ENCODE assay signal across 8 mouse cellular contexts in genomic region chr15:78409570-78410052, GRCm38 (mm10). TPM values are rescaled to one million over a fixed set of nuclear protein-coding genes. Genes with fewer than 3 reads are reported as not detected.
DNase-seq lines count a peak whose midpoint lies in the region; ATAC-seq and TF ChIP-seq lines count a peak whose summit lies in the region.

No protein-coding gene starts in this region.

- peak overlapping the region; percentile 77 for H3K4me3 ChIP-seq in E14TG2a.4 (replicated peaks; ENCODE audit: low read length)
- H3K4me3 ChIP-seq in embryonic facial prominence, embryonic 11.5 days (ENCODE audit: low read depth, low read length), result peak overlapping the region; percentile 17; the same call in 1 of the 2 replicates
- H3K4me3 ChIP-seq in intestine, postnatal 0 days (ENCODE audit: low read depth, low read length), result no peak overlapping the region
- peak overlapping the region; percentile 43 for H3K4me3 ChIP-seq in liver, embryonic 13.5 days (replicated peaks)

- peaks cover 33% of the 10 kb centered on the region for H3K36me3 ChIP-seq in E14TG2a.4 (ENCODE audit: insufficient read depth, low read length)
- H3K36me3 ChIP-seq in embryonic facial prominence, embryonic 11.5 days (replicated peaks; ENCODE audit: control insufficient read depth, insufficient read depth, low read depth, low read length), result no peaks in the 10 kb centered on the region
- peaks cover 5% of the 10 kb centered on the region; the same call in 1 of the 2 replicates for H3K36me3 ChIP-seq in intestine, postnatal 0 days (ENCODE audit: control insufficient read depth, insufficient read depth)
- peaks cover 37% of the 10 kb centered on the region for H3K36me3 ChIP-seq in liver, embryonic 13.5 days

- no peak overlapping the region for H3K9ac ChIP-seq in embryonic facial prominence, embryonic 11.5 days (replicated peaks; ENCODE audit: low read length)
- H3K9ac ChIP-seq in intestine, postnatal 0 days (ENCODE audit: low read depth, low read length), result no peak overlapping the region
- peak overlapping the region; percentile 76 for H3K9ac ChIP-seq in liver, embryonic 13.5 days

- H3K9me3 ChIP-seq in E14TG2a.4 (ENCODE audit: low read length), result no peaks in the 10 kb centered on the region
- H3K9me3 ChIP-seq in embryonic facial prominence, embryonic 11.5 days (replicated peaks; ENCODE audit: control insufficient read depth, low read length), result no peaks in the 10 kb centered on the region
- H3K9me3 ChIP-seq in intestine, postnatal 0 days (ENCODE audit: control insufficient read depth), result no peaks in the 10 kb centered on the region
- no peaks in the 10 kb centered on the region for H3K9me3 ChIP-seq in liver, embryonic 13.5 days (replicated peaks)

- no peak for ATAC-seq in embryonic facial prominence, embryonic 11.5 days (replicated peaks; ENCODE audit: insufficient number of reproducible peaks, low FRiP score, low TSS enrichment, low read depth)
- peak; percentile 50 for ATAC-seq in intestine, postnatal 0 days
- no peak for ATAC-seq in liver, embryonic 13.5 days (ENCODE audit: low read depth)
- no peak for ATAC-seq in monocyte, adult 5-6 weeks (replicated peaks; ENCODE audit: insufficient number of reproducible peaks, low FRiP score, low TSS enrichment, poor library complexity, severe bottlenecking)
- no peak for ATAC-seq in cerebellum, adult (ENCODE audit: insufficient number of reproducible peaks, low FRiP score, low TSS enrichment)

- peaks cover 38% of the 10 kb centered on the region for H3K27me3 ChIP-seq in E14TG2a.4 (ENCODE audit: insufficient read depth, low read length)
- H3K27me3 ChIP-seq in embryonic facial prominence, embryonic 11.5 days (ENCODE audit: control insufficient read depth, insufficient read depth, low read length), result peaks cover 19% of the 10 kb centered on the region
- peaks cover 12% of the 10 kb centered on the region for H3K27me3 ChIP-seq in intestine, postnatal 0 days (replicated peaks; ENCODE audit: control insufficient read depth, insufficient read depth, low read length)
- H3K27me3 ChIP-seq in liver, embryonic 13.5 days, result peaks cover 27% of the 10 kb centered on the region

- TF ChIP-seq CTCF in E14TG2a.4 (conservative IDR thresholded peaks at IDR 0.05; ENCODE audit: low read length), result no peak
- TF ChIP-seq CTCF in intestine, postnatal 0 days (IDR thresholded peaks at IDR 0.05; ENCODE audit: low read depth), result no peak

- H3K4me2 ChIP-seq in embryonic facial prominence, embryonic 11.5 days (ENCODE audit: low read depth, low read length), result peak overlapping the region; percentile 43
- H3K4me2 ChIP-seq in intestine, postnatal 0 days (replicated peaks; ENCODE audit: low read depth), result peak overlapping the region; percentile 45
- peak overlapping the region; percentile 94 for H3K4me2 ChIP-seq in liver, embryonic 13.5 days

- H3K4me1 ChIP-seq in E14TG2a.4 (replicated peaks; ENCODE audit: low read depth, low read length), result peaks cover 58% of the 10 kb centered on the region
- peaks cover 3% of the 10 kb centered on the region; the same call in 1 of the 2 replicates for H3K4me1 ChIP-seq in embryonic facial prominence, embryonic 11.5 days (ENCODE audit: control insufficient read depth, insufficient read depth, low read length)
- peaks cover 4% of the 10 kb centered on the region; the same call in 1 of the 2 replicates for H3K4me1 ChIP-seq in intestine, postnatal 0 days (replicated peaks; ENCODE audit: control insufficient read depth, insufficient read depth, low read length)
- peaks cover 90% of the 10 kb centered on the region for H3K4me1 ChIP-seq in liver, embryonic 13.5 days (replicated peaks)

- WGBS in embryonic facial prominence, embryonic 11.5 days, result 13% methylated on average over 12 of the region's 12 CpGs
- 21% methylated on average over 12 of the region's 12 CpGs for WGBS in intestine, postnatal 0 days
- 33% methylated on average over 12 of the region's 12 CpGs for WGBS in liver, embryonic 13.5 days (ENCODE audit: insufficient replicate concordance)

- DNase-seq in embryonic facial prominence, embryonic 11.5 days (ENCODE audit: low spot score), result no peak
- DNase-seq in liver, embryonic 13.5 days, result no peak
- no peak for DNase-seq in Muller cell, postnatal 12 days (ENCODE audit: inconsistent ontology term)
- DNase-seq in lung, adult 18-20 months, result no peak

- no peak overlapping the region for H3K27ac ChIP-seq in embryonic facial prominence, embryonic 11.5 days (replicated peaks; ENCODE audit: low read depth, low read length)
- no peak overlapping the region for H3K27ac ChIP-seq in intestine, postnatal 0 days (ENCODE audit: low read depth, low read length)
- peak overlapping the region; percentile 100 for H3K27ac ChIP-seq in liver, embryonic 13.5 days

RNA-seq across cellular contexts. Expression of gene Mpst, which starts 3.4 kb away (rescaled TPM):
- 2.3 and 2.5 TPM in 2 replicates for polyA plus RNA-seq in embryonic facial prominence, embryonic 11.5 days (2014; fragmentation: Nextera tagmentation; extraction: Ambion mirVana)
- 2.8 and 3.2 TPM in 2 replicates for polyA plus RNA-seq in intestine, postnatal 0 days (2015; fragmentation: Nextera tagmentation; extraction: Ambion mirVana)
- 3.8 and 4.2 TPM in 2 replicates for polyA plus RNA-seq in liver, embryonic 13.5 days (2015; fragmentation: Nextera tagmentation; extraction: Ambion mirVana)
- total RNA-seq in monocyte, adult 5-6 weeks (2017), result 5.8 to 10.2 TPM (median 8.7 TPM) in 3 replicates

RNA-seq across cellular contexts. Expression of gene Tst, which starts 3.9 kb away (rescaled TPM):
- polyA plus RNA-seq in embryonic facial prominence, embryonic 11.5 days (2014; fragmentation: Nextera tagmentation; extraction: Ambion mirVana), result 9.7 and 10.1 TPM in 2 replicates
- 36.7 and 48.3 TPM in 2 replicates for polyA plus RNA-seq in intestine, postnatal 0 days (2015; fragmentation: Nextera tagmentation; extraction: Ambion mirVana)
- polyA plus RNA-seq in liver, embryonic 13.5 days (2015; fragmentation: Nextera tagmentation; extraction: Ambion mirVana), result 105 and 109 TPM in 2 replicates
- 2.2 TPM in 1 of 3 replicates, not detected in the others for total RNA-seq in monocyte, adult 5-6 weeks (2017)

RNA-seq across cellular contexts. Expression of gene Tex33, which starts 13.9 kb away (rescaled TPM):
- polyA plus RNA-seq in embryonic facial prominence, embryonic 11.5 days (2014; fragmentation: Nextera tagmentation; extraction: Ambion mirVana), result not detected in 2 replicates
- polyA plus RNA-seq in intestine, postnatal 0 days (2015; fragmentation: Nextera tagmentation; extraction: Ambion mirVana), result not detected in 2 replicates
- not detected in 2 replicates for polyA plus RNA-seq in liver, embryonic 13.5 days (2015; fragmentation: Nextera tagmentation; extraction: Ambion mirVana)
- total RNA-seq in monocyte, adult 5-6 weeks (2017), result 5.0 TPM in 1 of 3 replicates, not detected in the others

RNA-seq across cellular contexts. Expression of gene Kctd17, which starts 18.8 kb away (rescaled TPM):
- polyA plus RNA-seq in embryonic facial prominence, embryonic 11.5 days (2014; fragmentation: Nextera tagmentation; extraction: Ambion mirVana), result 36.0 and 47.5 TPM in 2 replicates
- polyA plus RNA-seq in intestine, postnatal 0 days (2015; fragmentation: Nextera tagmentation; extraction: Ambion mirVana), result 18.6 and 20.1 TPM in 2 replicates
- polyA plus RNA-seq in liver, embryonic 13.5 days (2015; fragmentation: Nextera tagmentation; extraction: Ambion mirVana), result 4.7 and 5.1 TPM in 2 replicates
- 4.6 to 6.1 TPM (median 5.0 TPM) in 3 replicates for total RNA-seq in monocyte, adult 5-6 weeks (2017)

RNA-seq across cellular contexts. Expression of gene Tmprss6, which starts 58.8 kb away (rescaled TPM):
- 0.21 and 0.49 TPM in 2 replicates for polyA plus RNA-seq in embryonic facial prominence, embryonic 11.5 days (2014; fragmentation: Nextera tagmentation; extraction: Ambion mirVana)
- 0.63 and 0.84 TPM in 2 replicates for polyA plus RNA-seq in intestine, postnatal 0 days (2015; fragmentation: Nextera tagmentation; extraction: Ambion mirVana)
- 7.8 and 9.5 TPM in 2 replicates for polyA plus RNA-seq in liver, embryonic 13.5 days (2015; fragmentation: Nextera tagmentation; extraction: Ambion mirVana)
- 0.58 TPM in 1 of 3 replicates, not detected in the others for total RNA-seq in monocyte, adult 5-6 weeks (2017)

Comparison
In these comparisons a context has a peak if more than half of its experiments do, and no peak if none do; other contexts are left out.
1. H3K4me2 ChIP-seq: peak in every context shown above with its lines; median percentile 94 in liver, embryonic 13.5 days; 45 in intestine, postnatal 0 days; 43 in embryonic facial prominence, embryonic 11.5 days.